Mouse (Mus musculus) embryo, embryonic 10.5 days (tissue): ENCODE measurements at regions not wholly inside any gene's neighbourhood (a gene's known extent, or its start where the extent isn't known, plus 50 kb on each side); places are given as distances from the start of the nearest gene placed in this dataset.
A peak's percentile ranks its signal among the peaks of the same experiment; 100 is the strongest.

Experiments
- DNase-seq: peaks from one replicate; pipeline ENCODE4 v3.0.0-alpha.2; 2015; ENCODE audit warnings: low spot score

DNA sequence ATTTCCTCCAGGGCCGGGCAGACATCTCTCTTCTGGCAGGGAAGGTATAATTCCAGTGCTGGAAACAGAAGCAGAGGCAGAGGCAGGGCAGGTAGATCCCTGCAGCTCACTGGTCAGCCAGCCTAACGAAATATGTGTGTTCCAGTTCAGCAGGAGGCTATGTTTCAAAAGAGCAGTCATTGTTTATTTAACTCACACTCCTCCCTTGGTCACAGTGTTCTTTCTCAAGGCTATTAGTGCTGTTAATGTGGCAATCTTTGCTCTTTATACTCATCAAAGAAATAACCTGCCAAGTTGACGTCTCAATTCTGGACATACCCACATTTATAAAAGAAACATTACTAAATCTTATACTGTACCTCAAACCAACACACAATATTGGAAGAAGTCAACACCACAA lies 253.3 kb upstream of the Adgrl3 start:
- no peak for DNase-seq

DNA sequence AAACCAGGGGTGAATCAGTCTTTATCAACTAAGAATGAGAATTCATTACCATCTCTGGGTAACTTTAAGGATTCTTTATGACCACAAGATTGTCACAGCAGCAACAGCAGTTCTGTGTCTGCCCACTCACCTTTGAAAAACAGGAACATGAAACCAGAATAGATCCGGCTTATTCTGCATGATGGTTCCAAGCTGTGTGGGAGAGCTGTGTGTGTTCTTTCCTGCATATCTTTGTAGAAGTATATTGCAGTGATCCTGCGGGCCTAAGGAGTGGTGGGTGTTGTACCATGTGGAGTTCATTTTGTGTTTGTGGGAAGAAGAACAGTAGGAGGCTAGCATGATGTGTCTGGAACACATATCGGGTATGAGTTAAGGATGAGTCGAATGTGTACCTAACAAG lies 236.0 kb upstream of the Adgrl3 start:
- no peak for DNase-seq

DNA sequence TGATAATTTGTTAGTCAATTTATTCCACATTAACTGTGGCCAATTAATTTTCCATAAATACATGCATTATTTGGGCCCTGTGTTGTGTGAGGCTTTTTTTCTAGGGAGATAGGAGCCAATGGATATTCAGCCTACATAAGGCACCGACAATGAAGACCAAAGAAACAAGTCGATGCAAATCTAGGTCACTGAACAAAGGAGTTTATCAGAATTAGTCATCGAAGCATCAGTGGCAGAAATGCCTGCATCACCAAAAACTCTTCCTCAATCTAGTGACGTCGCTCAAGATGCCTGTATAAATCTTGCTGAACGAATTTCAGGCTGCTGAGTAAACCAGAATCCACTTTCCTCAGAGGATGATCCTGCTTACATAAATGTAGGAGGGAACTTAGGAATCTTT lies 235.2 kb upstream of the Adgrl3 start:
- no peak for DNase-seq

DNA sequence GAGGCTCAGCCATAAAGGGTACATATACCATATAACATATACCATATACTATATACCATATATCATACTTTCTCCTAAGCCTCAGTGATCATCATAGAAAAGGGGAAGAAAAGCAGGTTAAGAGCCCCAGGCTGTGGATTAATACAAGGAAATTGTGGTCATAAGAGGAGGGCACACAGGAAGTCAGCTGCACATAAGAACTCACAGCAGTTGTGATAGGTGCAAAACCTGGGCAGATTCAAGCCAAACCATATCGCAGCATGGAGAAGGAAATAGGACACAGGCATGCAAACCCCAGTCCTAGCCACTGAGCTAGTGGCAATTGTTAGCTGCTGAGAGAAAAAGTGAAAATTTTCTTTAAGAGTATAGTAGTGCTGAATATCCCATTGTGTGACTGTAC lies 228.3 kb upstream of the Adgrl3 start:
- no peak for DNase-seq

DNA sequence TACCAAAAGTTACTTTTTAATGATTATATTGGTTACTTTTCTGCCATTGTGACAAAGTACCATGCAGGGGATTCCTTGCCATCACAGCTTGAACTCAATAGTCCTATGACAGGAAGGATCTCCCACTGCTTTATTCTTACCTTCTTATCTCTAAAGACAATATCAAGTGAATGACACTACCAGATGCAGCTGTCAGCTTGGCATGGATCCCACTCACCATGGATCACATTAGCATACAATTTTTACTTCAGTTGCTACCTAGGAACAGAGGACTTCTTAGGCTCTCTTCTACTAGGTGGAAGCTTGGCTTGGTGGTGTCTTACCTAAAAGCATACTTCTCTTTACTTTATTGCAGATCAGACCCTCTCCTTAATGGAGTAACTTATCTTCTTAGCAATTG lies 220.2 kb upstream of the Adgrl3 start:
- DNase-seq: no peak

DNA sequence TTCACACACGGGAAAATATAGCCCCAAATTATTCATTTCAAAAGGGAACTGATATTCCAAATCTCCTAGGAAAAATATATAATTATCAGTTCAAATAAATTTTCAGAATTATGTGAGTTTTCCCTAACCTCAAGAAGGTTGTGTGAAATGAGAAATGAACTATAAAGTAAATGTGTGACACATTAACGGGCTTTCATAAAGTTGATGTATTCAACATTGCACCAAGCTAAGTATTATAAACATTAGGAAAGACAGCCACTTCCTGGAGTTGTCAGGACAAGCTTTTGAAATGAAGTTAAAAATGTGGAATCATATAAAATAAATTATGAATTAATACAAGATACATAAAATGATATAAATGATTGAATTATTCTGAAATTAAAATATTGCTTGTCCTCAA lies 207.0 kb upstream of the Adgrl3 start:
- DNase-seq: no peak

DNA sequence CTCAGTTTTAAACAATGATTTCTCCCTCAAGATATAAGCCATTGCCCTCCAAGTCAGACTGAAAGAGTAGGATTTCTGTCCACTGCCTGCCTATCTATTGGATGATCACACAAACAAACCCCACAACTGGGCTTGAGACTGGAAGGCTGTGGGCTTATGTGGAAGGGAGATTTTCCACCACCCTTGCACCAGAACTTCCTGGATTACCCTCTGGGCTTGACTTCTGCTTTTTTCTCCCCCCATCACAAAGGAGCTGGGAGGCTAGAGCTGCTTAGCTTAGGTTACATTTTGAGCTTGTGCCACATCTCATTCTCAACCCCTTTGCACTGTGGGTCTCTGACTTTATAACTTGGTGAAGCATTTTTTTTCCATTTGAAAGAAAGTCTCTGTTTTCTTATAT lies 200.7 kb upstream of the Adgrl3 start:
- no peak for DNase-seq

DNA sequence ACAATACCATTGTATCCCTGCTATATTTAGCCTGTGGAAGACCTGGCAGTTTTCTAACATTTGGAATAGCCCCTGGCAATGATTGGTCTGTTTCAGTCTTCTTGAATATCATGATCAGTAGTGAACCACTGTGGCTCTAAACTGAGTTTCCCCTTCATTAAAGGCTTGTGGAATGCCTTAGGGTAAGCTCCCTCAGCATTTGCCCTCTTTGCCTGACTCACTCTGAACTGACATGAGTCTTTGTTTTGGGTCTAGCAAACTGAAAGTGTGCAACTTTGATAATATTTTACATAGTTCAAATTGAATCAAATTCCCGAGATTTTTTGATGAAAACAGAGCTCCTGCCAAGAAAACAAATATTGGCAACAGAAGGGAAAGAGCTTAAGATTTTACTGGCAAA lies 177.4 kb upstream of the Adgrl3 start:
- DNase-seq: no peak

DNA sequence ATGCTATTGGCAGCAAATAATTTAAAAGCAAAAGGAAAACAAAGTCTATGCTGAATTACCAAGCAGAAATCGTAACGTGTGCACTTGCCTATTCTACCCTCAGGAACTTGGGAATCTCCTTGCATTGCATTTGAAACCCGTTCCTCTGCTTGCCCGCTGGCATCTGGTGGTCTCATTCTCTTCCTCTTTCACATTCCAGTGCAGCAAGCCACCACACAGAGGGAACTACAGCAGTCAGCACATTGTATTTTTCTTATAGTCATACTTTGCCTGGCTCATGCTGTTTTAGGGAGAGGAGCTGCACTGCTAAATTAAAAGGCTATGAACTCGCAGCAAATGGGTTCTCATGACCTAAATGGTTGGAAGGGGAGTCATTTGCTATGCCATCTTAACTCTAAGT lies 164.9 kb upstream of the Adgrl3 start:
- no peak for DNase-seq

DNA sequence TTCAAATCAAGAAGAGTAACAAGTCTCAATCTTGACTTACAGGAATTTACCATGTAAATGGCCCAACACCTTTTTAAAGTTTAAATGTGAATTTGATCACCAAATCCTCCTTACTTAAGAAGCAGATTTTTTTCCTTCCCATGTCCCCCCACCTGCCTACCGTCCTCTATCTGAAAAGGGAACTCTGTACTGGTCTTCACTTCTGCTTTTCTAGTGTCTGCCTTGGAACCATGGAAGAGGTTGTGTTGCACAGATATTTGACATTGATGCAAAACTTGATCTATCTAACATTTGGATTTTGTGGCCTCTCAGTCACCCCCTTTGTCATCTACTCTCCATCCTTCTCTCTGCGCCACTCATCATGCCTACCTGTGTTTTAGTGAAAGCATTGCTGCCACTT lies 143.3 kb upstream of the Adgrl3 start:
- no peak for DNase-seq

DNA sequence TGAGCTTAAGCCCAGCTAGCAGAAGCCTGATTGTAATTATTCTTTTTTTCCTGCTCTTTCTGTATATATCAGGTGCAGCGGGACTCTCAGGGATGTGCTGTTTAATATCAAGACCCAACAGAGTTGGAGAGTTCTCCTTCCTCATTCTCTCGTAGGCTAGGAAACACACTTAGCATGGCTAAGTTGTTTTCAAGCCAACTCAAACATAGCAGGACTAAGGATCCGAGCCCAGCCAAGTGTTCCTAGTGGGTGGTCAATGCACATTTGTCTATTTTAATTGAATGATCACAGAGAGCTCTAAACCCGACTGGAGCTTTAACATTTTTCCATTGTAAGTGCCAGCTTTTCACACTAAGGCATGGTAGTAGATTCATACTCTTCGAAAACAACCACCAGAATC lies 121.7 kb upstream of the Adgrl3 start:
- DNase-seq: no peak

DNA sequence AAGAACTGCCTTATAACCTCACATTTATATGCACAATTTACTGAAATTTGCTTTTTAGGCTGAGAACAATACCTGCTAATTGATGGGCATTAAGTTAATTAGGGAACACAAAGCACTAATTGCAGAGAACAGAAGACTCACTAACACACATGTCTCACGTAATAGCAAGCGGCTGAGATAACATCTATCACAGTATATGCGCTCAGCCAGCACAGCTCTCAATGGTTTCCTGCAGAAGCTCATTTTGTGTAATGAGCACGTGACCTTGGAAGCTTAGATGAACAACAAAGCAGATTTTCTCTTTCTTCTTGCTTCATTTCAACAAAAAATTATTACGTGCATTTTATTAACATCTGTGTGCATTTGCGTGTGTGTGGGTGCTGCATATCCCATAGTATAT lies 111.2 kb upstream of the Adgrl3 start:
- DNase-seq: no peak

DNA sequence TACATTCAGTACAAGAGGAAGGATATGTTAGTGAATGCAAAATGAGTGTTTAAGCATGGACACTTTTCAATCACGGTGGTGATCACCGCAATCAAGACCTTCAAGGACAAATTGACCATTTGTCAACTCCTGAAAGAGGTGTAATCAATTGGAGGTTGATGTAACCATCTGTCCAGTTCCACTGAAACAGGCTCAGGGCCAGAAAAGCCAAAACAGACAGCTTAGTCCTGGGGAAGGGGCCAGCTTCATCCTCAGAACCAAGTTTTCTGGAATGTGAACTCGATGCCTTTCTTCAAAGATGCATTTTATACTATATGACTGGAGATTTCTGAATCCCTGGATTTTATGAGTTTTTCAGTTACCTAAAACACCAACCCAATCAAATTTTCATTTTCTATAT lies 81.1 kb upstream of the Adgrl3 start:
- DNase-seq: no peak

DNA sequence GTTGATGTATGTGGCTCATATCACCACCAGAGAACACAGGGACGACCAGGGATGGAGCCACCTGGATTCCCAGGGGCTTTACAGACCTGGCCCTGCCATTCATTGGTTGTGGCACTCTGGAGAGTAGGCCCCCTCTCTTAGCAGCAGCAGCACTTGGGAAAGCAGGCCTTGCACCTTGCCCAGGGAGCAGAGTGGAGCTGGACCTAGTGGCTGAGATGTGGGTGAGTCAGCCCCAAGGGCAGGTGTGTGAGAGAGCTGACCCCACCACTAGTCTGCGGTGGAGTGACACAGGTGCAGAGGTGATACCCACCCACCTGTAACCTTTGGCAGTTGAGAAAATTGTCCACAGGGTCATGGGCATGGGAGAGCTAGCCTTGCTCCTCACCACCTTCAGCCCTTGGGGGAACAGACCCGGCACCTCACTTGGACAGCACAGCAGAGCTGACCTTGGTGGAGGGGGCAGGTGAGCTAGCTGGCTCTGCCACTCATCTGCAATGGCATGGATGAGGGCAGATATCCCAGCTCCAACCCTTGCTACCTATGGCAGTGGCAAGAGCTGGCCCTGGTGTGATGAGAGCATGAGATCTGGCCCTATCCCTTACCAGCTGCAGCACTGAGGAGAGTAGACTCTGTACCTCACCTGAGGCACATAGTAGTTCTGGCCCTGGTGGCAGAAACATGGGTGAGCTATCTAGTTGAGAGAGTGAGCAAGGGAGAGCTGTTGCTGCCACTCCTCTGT lies 67.9 kb upstream of the Adgrl3 start:
- no peak for DNase-seq

DNA sequence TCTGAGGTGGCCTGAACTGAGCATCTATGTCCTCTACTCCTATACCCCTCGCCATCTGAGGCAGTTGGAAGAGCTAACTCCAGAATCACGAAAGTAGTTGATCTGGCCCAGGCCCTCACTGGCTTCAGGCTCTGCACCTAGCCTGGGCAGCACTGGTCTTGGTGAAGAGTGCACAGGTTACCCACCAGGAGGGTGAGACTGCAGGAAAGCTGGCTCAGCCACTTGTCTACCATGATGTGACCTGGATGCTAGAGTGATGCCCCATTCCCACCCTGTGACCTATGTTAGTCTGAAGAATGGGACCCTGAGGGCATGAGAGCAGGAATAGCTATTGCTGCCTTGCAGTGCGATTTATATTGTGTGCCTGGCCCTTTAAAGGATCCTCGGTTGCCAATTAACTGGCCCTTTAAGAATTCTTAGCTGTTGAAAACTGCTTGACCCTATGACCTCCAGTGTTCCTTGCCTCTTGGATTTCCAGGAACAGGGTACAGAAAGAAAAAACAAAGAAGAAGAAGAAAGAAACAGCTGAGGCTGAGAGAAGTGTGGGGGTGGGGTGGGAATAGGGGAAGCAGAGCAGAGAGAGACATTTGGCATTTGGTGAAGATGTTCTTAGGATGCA lies 67.2 kb upstream of the Adgrl3 start:
- peak; percentile 82 for DNase-seq
